Mouse (Mus musculus) E14TG2a.4 (cell line): ENCODE results near the gene Man2a1.

Experiments used
- CTCF ChIP-seq: conservative IDR thresholded peaks from 2 replicates; pipeline ENCODE4 v1.5.1; 2014; ENCODE audit warnings: low read length
- NANOG ChIP-seq: IDR thresholded peaks from 2 replicates; pipeline ENCODE4 v1.6.1; 2014; ENCODE audit warnings: borderline replicate concordance, low read length, mixed read lengths
- POU5F1 ChIP-seq: IDR thresholded peaks from 2 replicates; pipeline ENCODE4 v1.6.1; 2014; ENCODE audit warnings: low read length, borderline replicate concordance

DNA sequence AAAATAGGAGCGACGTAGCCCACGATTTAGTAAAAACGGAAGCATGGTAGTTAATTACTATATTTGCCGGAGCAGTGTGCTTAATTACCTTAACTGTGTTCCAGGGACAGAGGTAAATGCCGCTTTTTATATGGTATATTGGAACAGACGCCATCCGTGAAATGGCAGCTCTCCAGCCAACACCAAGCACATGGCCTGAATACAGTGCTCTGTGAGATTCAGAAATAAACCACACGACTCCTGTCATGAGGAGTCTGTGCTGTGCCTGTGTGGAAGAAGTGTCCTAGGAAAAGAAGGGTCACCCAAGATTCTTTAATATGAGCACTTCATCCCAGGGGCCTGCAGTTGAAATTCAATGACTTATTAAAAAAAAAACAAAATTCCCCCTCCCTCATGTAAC lies 50.2 kb downstream of the Man2a1 start:
- no peak for TF ChIP-seq CTCF
- TF ChIP-seq NANOG = no peak
- TF ChIP-seq POU5F1 = no peak
